Mouse (Mus musculus): Measurements from ENCODE around the gene Atg9a.

- TF ChIP-seq CTCF (IDR thresholded peaks at IDR 0.05; ENCODE audit: borderline replicate concordance, extremely low read depth, insufficient read depth, insufficient read length): no peak
- no peak for TF ChIP-seq POLR2A (IDR thresholded peaks at IDR 0.05; ENCODE audit: borderline replicate concordance, extremely low read depth, insufficient read depth, insufficient read length, poor library complexity, severe bottlenecking)
Observed at GRCm38 (mm10) chr1:75159540-75160255, 32.3 kb downstream of the Atg9a start.

Measured in brain, embryonic 14.5 days (tissue).